Mouse (Mus musculus): ENCODE data around the gene Snapc3. TPM values are rescaled to one million over a fixed set of nuclear protein-coding genes. Genes with fewer than 3 reads are reported as not detected.

Gene Snapc3
- total and polyA plus RNA-seq, 3 experiments = 12.0 to 16.9 TPM; not detected in 1

DNA sequence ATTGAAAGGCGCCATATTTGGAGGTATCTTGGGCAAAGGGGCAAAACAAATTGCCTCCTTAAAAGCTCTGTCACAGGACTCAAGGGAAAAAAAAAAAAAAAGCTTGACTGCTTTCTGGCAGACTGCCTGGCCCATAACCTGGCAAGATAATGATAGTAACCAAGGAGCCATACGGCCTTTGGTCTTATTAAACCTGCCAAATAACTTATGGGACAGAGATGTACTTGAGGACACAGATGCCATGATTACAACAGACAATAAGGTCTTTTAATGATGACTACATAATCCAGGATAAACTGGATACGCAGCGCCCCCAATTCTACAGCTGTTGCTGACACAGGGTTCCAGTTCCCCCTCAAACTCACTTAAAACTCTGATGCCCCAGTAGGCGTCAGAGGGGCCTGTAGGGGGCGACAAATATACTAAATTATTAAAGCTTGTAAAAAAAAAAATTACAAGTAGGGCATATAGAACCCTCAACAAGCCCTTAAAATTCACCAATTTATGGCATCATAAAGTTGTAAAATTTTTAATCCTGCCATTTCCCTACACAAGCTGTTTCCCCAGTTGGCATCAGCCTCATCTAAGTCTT lies 33.5 kb upstream of the Snapc3 start:
- Histone ChIP-seq H3K79me2 (ENCODE audit: control insufficient read depth, insufficient read depth, low read length, poor library complexity) (no peaks in the 10 kb centered on the region), H3K36me3 (ENCODE audit: control insufficient read depth in 1 of 2, insufficient read depth in 2 of 2, low read length in 2 of 2) (peaks cover 0 to 2% of the 10 kb centered on the region in 2 experiments; a peak in 1 of 4 replicates), H3K27me3 (ENCODE audit: control insufficient read depth in 1 of 2, insufficient read depth in 2 of 2, low read length in 2 of 2) (no peaks in the 10 kb centered on the region), H3K27ac (ENCODE audit: control insufficient read depth, low read depth, low read length) (no peak overlapping the region), H3K4me3 (ENCODE audit: control insufficient read depth in 1 of 2, insufficient read depth in 1 of 2, low read depth in 2 of 2, low read length in 2 of 2) (no peak overlapping the region), H3K4me1 (ENCODE audit: control insufficient read depth in 1 of 2, insufficient read depth in 2 of 2, low read length in 2 of 2) (no peaks in the 10 kb centered on the region), H3K9me3 (replicated peaks; ENCODE audit: insufficient read depth, low read length) (no peaks in the 10 kb centered on the region), H3K9ac (ENCODE audit: control insufficient read depth, low read depth, low read length, poor library complexity, severe bottlenecking) (no peak overlapping the region)
- DNase-seq (ENCODE audit: low read depth, low spot score) = peak; percentile 90
- TF ChIP-seq TCF12 (IDR thresholded peaks at IDR 0.05; ENCODE audit: low read depth, low read length) = peak; percentile 70
- 0 out of 2 replicates have a peak, but pooled peaks have one; percentile 25 for TF ChIP-seq ZC3H11A (IDR thresholded peaks at IDR 0.05; ENCODE audit: low read depth, low read length)
- no peak for TF ChIP-seq BHLHE40 (IDR thresholded peaks at IDR 0.05; ENCODE audit: borderline replicate concordance, low read depth, low read length)
- TF ChIP-seq ZKSCAN1 (IDR thresholded peaks at IDR 0.05; ENCODE audit: low read depth, low read length) = no peak
- TF ChIP-seq MAFK (IDR thresholded peaks at IDR 0.05; ENCODE audit: borderline replicate concordance, low read depth, low read length) = no peak
- no peak for TF ChIP-seq POLR2AphosphoS2 (IDR thresholded peaks at IDR 0.05; ENCODE audit: low read length)
- 0 out of 2 replicates have a peak, but pooled peaks have one; percentile 40 for TF ChIP-seq SIN3A (IDR thresholded peaks at IDR 0.05; ENCODE audit: low read length)
- 0 out of 2 replicates have a peak, but pooled peaks have one; percentile 20 for TF ChIP-seq MXI1 (IDR thresholded peaks at IDR 0.05; ENCODE audit: low read depth, low read length)
- TF ChIP-seq JUND (IDR thresholded peaks at IDR 0.05; ENCODE audit: low read depth, low read length) = no peak
- TF ChIP-seq USF2 (IDR thresholded peaks at IDR 0.05; ENCODE audit: borderline replicate concordance in 1 of 2, insufficient read depth in 1 of 2, low read depth in 1 of 2, low read length in 2 of 2) = no peak
- TF ChIP-seq MAX (IDR thresholded peaks at IDR 0.05; ENCODE audit: low read length) = no peak
- peak; percentile 67 for TF ChIP-seq TAL1 (IDR thresholded peaks at IDR 0.05; ENCODE audit: low read length)
- TF ChIP-seq KAT2A (conservative IDR thresholded peaks at IDR 0.05; ENCODE audit: low read depth, low read length) = no peak
- peak; percentile 44 for TF ChIP-seq RAD21 (IDR thresholded peaks at IDR 0.05; ENCODE audit: low read depth, low read length)
- peak; percentile 59 to 70 for TF ChIP-seq EP300 (IDR thresholded peaks at IDR 0.05; ENCODE audit: low read depth in 1 of 2, low read length in 2 of 2)
- no peak for TF ChIP-seq ZMIZ1 (IDR thresholded peaks at IDR 0.05; ENCODE audit: low read depth, low read length)
- no peak for TF ChIP-seq MEF2A (IDR thresholded peaks at IDR 0.05; ENCODE audit: extremely low read depth, insufficient replicate concordance, low read depth, low read length, poor library complexity, severe bottlenecking)
- no peak for TF ChIP-seq UBTF (IDR thresholded peaks at IDR 0.05; ENCODE audit: borderline replicate concordance, insufficient read depth, low read depth, low read length)
- TF ChIP-seq ZNF384 (IDR thresholded peaks at IDR 0.05; ENCODE audit: low read depth, low read length) = peak; percentile 96
- no peak for TF ChIP-seq MYB (IDR thresholded peaks at IDR 0.05; ENCODE audit: low read depth, low read length)
- no peak for TF ChIP-seq POLR2A (IDR thresholded peaks at IDR 0.05; ENCODE audit: control insufficient read depth in 1 of 2, insufficient read depth in 1 of 2, low read depth in 1 of 2, low read length in 2 of 2, poor library complexity in 1 of 2)
- TF ChIP-seq HCFC1 (IDR thresholded peaks at IDR 0.05; ENCODE audit: low read depth, low read length) = no peak
- TF ChIP-seq RCOR1 (IDR thresholded peaks at IDR 0.05; ENCODE audit: low read depth, low read length) = 0 out of 2 replicates have a peak, but pooled peaks have one; percentile 54
- TF ChIP-seq ETS1 (IDR thresholded peaks at IDR 0.05; ENCODE audit: low read depth, low read length) = peak; percentile 70
- no peak for TF ChIP-seq USF1 (IDR thresholded peaks at IDR 0.05; ENCODE audit: low read depth, low read length)
- TF ChIP-seq SMC3 (IDR thresholded peaks at IDR 0.05; ENCODE audit: low read depth, low read length) = peak; percentile 37
- no peak for TF ChIP-seq MAZ (IDR thresholded peaks at IDR 0.05; ENCODE audit: low read depth, low read length)
- peak; percentile 34 to 63 (median 53) for TF ChIP-seq CTCF (IDR thresholded peaks at IDR 0.05 in 2 of 3, conservative IDR thresholded peaks at IDR 0.05 in 1 of 3; ENCODE audit: control insufficient read depth in 1 of 3, insufficient read depth in 1 of 3, low read depth in 2 of 3, low read length in 3 of 3, poor library complexity in 1 of 3, severe bottlenecking in 1 of 3)
- no peak for TF ChIP-seq GABPA (IDR thresholded peaks at IDR 0.05; ENCODE audit: low read depth, low read length)
- TF ChIP-seq CHD2 (IDR thresholded peaks at IDR 0.05; ENCODE audit: low read length) = no peak
- no peak for TF ChIP-seq TBP (IDR thresholded peaks at IDR 0.05; ENCODE audit: low read depth, low read length)
- no peak for TF ChIP-seq CHD1 (IDR thresholded peaks at IDR 0.05; ENCODE audit: low read depth, low read length)
- no peak for TF ChIP-seq NELFE (IDR thresholded peaks at IDR 0.05; ENCODE audit: low read depth, low read length)
- TF ChIP-seq POLR2AphosphoS5 (IDR thresholded peaks at IDR 0.05; ENCODE audit: borderline replicate concordance, low read depth, low read length) = no peak
- TF ChIP-seq MYC (IDR thresholded peaks at IDR 0.05; ENCODE audit: low read depth, low read length) = no peak
- no peak for TF ChIP-seq ELF1 (IDR thresholded peaks at IDR 0.05; ENCODE audit: low read depth, low read length)
- TF ChIP-seq GATA1 (IDR thresholded peaks at IDR 0.05; ENCODE audit: low read depth, low read length) = peak; percentile 85
